ENCODE assay signal across 8 mouse cellular contexts in genomic region chr14:40955146-40955545, GRCm38 (mm10). TPM values are rescaled to one million over a fixed set of nuclear protein-coding genes. Genes with fewer than 3 reads are reported as not detected.
DNase-seq lines count a peak whose midpoint lies in the region; ATAC-seq and TF ChIP-seq lines count a peak whose summit lies in the region.

No protein-coding gene starts in this region.

- no peak overlapping the region for H3K4me2 ChIP-seq in lung, embryonic 14.5 days
- no peak overlapping the region for H3K4me2 ChIP-seq in limb, embryonic 12.5 days
- no peak overlapping the region for H3K4me2 ChIP-seq in neural tube, embryonic 15.5 days

- 59% methylated on average over 1 of the region's 1 CpGs for WGBS in lung, embryonic 14.5 days
- WGBS in limb, embryonic 12.5 days = 82% methylated on average over 1 of the region's 1 CpGs
- WGBS in neural tube, embryonic 15.5 days = 82% methylated on average over 1 of the region's 1 CpGs

- ATAC-seq in lung, embryonic 14.5 days (ENCODE audit: insufficient read depth) = no peak
- no peak for ATAC-seq in limb, embryonic 12.5 days (ENCODE audit: insufficient number of reproducible peaks, insufficient read depth, low FRiP score, low TSS enrichment, low read depth)
- no peak for ATAC-seq in neural tube, embryonic 15.5 days (ENCODE audit: low FRiP score)

- peak; percentile 39 for DNase-seq in lung, embryonic 14.5 days
- DNase-seq in lung, postnatal 10 days = no peak
- DNase-seq in left cerebral cortex, adult 18-20 months (ENCODE audit: low spot score in 2 of 2) = no peak
- no peak for DNase-seq in gastrocnemius, postnatal 4 days (ENCODE audit: low spot score in 2 of 2)
- DNase-seq in yolk sac, embryonic 10.5 days (ENCODE audit: low spot score) = no peak

- H3K9me3 ChIP-seq in lung, embryonic 14.5 days (ENCODE audit: low read depth, low read length) = no peaks in the 10 kb centered on the region
- H3K9me3 ChIP-seq in limb, embryonic 12.5 days = no peaks in the 10 kb centered on the region
- H3K9me3 ChIP-seq in neural tube, embryonic 15.5 days (replicated peaks) = no peaks in the 10 kb centered on the region

- no peak for TF ChIP-seq CTCF in lung, embryonic 14.5 days (IDR thresholded peaks at IDR 0.05; ENCODE audit: low read depth)
- no peak for TF ChIP-seq CTCF in embryonic fibroblast, embryonic 13.5 days (IDR thresholded peaks at IDR 0.05; ENCODE audit: borderline replicate concordance, insufficient read depth, low read length)

- no peaks in the 10 kb centered on the region for H3K27me3 ChIP-seq in lung, embryonic 14.5 days (ENCODE audit: insufficient read depth, low read length)
- H3K27me3 ChIP-seq in limb, embryonic 12.5 days = no peaks in the 10 kb centered on the region
- no peaks in the 10 kb centered on the region for H3K27me3 ChIP-seq in neural tube, embryonic 15.5 days (replicated peaks)

- no peaks in the 10 kb centered on the region for H3K36me3 ChIP-seq in lung, embryonic 14.5 days (ENCODE audit: insufficient read depth)
- H3K36me3 ChIP-seq in limb, embryonic 12.5 days = no peaks in the 10 kb centered on the region; the same call in 1 of the 2 replicates
- no peaks in the 10 kb centered on the region for H3K36me3 ChIP-seq in neural tube, embryonic 15.5 days

- H3K27ac ChIP-seq in lung, embryonic 14.5 days (ENCODE audit: low read depth) = peak overlapping the region; percentile 75
- peak overlapping the region; percentile 58; the same call in 1 of the 2 replicates for H3K27ac ChIP-seq in embryonic fibroblast, embryonic 13.5 days (ENCODE audit: insufficient read depth, low read length)
- H3K27ac ChIP-seq in limb, embryonic 12.5 days = peak overlapping the region; percentile 88; the same call in 1 of the 2 replicates
- H3K27ac ChIP-seq in neural tube, embryonic 15.5 days (replicated peaks) = peak overlapping the region; percentile 89

- no peak overlapping the region for H3K9ac ChIP-seq in lung, embryonic 14.5 days
- no peak overlapping the region for H3K9ac ChIP-seq in limb, embryonic 12.5 days (replicated peaks)
- no peak overlapping the region for H3K9ac ChIP-seq in neural tube, embryonic 15.5 days (replicated peaks)

- TF ChIP-seq POLR2A in embryonic fibroblast, embryonic 13.5 days (IDR thresholded peaks at IDR 0.05; ENCODE audit: low read depth, low read length) = no peak

- H3K4me3 ChIP-seq in lung, embryonic 14.5 days (ENCODE audit: low read depth, low read length) = no peak overlapping the region
- H3K4me3 ChIP-seq in embryonic fibroblast, embryonic 13.5 days (ENCODE audit: insufficient read depth, low read length) = no peak overlapping the region
- no peak overlapping the region for H3K4me3 ChIP-seq in limb, embryonic 12.5 days (replicated peaks)
- no peak overlapping the region for H3K4me3 ChIP-seq in neural tube, embryonic 15.5 days (replicated peaks)

- H3K4me1 ChIP-seq in lung, embryonic 14.5 days (ENCODE audit: insufficient read depth) = peaks cover 61% of the 10 kb centered on the region
- peaks cover 29% of the 10 kb centered on the region for H3K4me1 ChIP-seq in embryonic fibroblast, embryonic 13.5 days (ENCODE audit: control insufficient read depth, insufficient read depth, low read length)
- peaks cover 85% of the 10 kb centered on the region for H3K4me1 ChIP-seq in limb, embryonic 12.5 days (replicated peaks)
- H3K4me1 ChIP-seq in neural tube, embryonic 15.5 days = peaks cover 67% of the 10 kb centered on the region

RNA-seq across cellular contexts. Expression of gene Tspan14, which starts 11.5 kb away (rescaled TPM):
- 104 and 105 TPM in 2 replicates for polyA plus RNA-seq in lung, embryonic 14.5 days (2014; fragmentation: Nextera tagmentation; extraction: Ambion mirVana)
- 17.7 and 22.0 TPM in 2 replicates for polyA plus RNA-seq in embryonic fibroblast, embryonic 13.5 days (2011; ENCODE audit: insufficient read length, low read depth, missing spikeins)
- 68.4 and 70.1 TPM in 2 replicates for polyA plus RNA-seq in limb, embryonic 12.5 days (2016; fragmentation: Nextera tagmentation; extraction: Ambion mirVana)
- polyA plus RNA-seq in neural tube, embryonic 15.5 days (2015; fragmentation: Nextera tagmentation; extraction: Ambion mirVana) = 45.5 and 53.0 TPM in 2 replicates
- 10 to 100 TPM; 41.8 to 45.3 TPM for total RNA-seq in left cerebral cortex, adult 18-20 months (2021)
- total RNA-seq in gastrocnemius, postnatal 4 days (2021) = 10 to 100 TPM; 29.0 to 29.4 TPM

RNA-seq across cellular contexts. Expression of gene Fam213a, which starts 58.4 kb away (rescaled TPM):
- polyA plus RNA-seq in lung, embryonic 14.5 days (2014; fragmentation: Nextera tagmentation; extraction: Ambion mirVana) = 167 and 173 TPM in 2 replicates
- 8.7 and 11.3 TPM in 2 replicates for polyA plus RNA-seq in embryonic fibroblast, embryonic 13.5 days (2011; ENCODE audit: insufficient read length, low read depth, missing spikeins)
- polyA plus RNA-seq in limb, embryonic 12.5 days (2016; fragmentation: Nextera tagmentation; extraction: Ambion mirVana) = 35.3 and 39.4 TPM in 2 replicates
- polyA plus RNA-seq in neural tube, embryonic 15.5 days (2015; fragmentation: Nextera tagmentation; extraction: Ambion mirVana) = 93.2 and 96.7 TPM in 2 replicates
- 100 to 1,000 TPM; 128 to 132 TPM for total RNA-seq in left cerebral cortex, adult 18-20 months (2021)
- total RNA-seq in gastrocnemius, postnatal 4 days (2021) = 10 to 100 TPM in 1 of 2 experiments, 1 to 10 TPM in 1; 9.2 to 16.2 TPM
